Mouse (Mus musculus) forebrain, embryonic 12.5 days (tissue): ENCODE results near the gene Cdc45. TPM values are rescaled to one million over a fixed set of nuclear protein-coding genes. Genes with fewer than 3 reads are reported as not detected.

ENCODE experiments used
- ATAC-seq: fragments of 200-750 bp; cut with Nextera tagmentation; 2 replicates; pipeline ENCODE4 v1.8.0; 2017; ENCODE audit warnings: moderate TSS enrichment; ENCODE audit not compliant: low FRiP score
- H3K27ac ChIP-seq: fragments of 300-500 bp; sonication (generic); 2 replicates; pipeline ENCODE4 v1.5.1; 2016; ENCODE audit warnings: mild to moderate bottlenecking
- H3K27me3 ChIP-seq: fragments of 300-500 bp; sonication (generic); 2 replicates; pipeline ENCODE4 v1.6.1; 2016; ENCODE audit warnings: mild to moderate bottlenecking
- H3K36me3 ChIP-seq: fragments of 300-500 bp; sonication (generic); replicated peaks from 2 replicates; pipeline ENCODE4 v1.6.1; 2016; ENCODE audit warnings: mild to moderate bottlenecking
- H3K4me1 ChIP-seq: fragments of 300-500 bp; sonication (generic); 2 replicates; pipeline ENCODE4 v1.6.1; 2016
- H3K4me2 ChIP-seq: fragments of 300-500 bp; sonication (generic); 2 replicates; pipeline ENCODE4 v1.6.1; 2016; ENCODE audit warnings: mild to moderate bottlenecking, moderate library complexity
- H3K4me3 ChIP-seq: fragments of 300-500 bp; sonication (generic); replicated peaks from 2 replicates; pipeline ENCODE4 v1.5.1; 2016; ENCODE audit warnings: mild to moderate bottlenecking
- H3K9ac ChIP-seq: fragments of 300-500 bp; sonication (generic); 2 replicates; pipeline ENCODE4 v1.6.1; 2016; ENCODE audit warnings: mild to moderate bottlenecking
- H3K9me3 ChIP-seq: fragments of 300-500 bp; sonication (generic); 2 replicates; pipeline ENCODE4 v1.6.1; 2016
- WGBS: fragments of 180-500 bp; shearing (Covaris S2); methylation state at CpG from one replicate; pipeline ENCODE4 v1.1.7; 2016; 5-methylcytosine and 5-hydroxymethylcytosine counted together
- polyA plus RNA-seq: library from polyadenylated mRNA; unstranded; fragments of >200 nt; fragmentation: Nextera tagmentation; extraction: Ambion mirVana; gene quantifications from 2 replicates; pipeline ENCODE4 v1.2.1, GENCODE M21; 2016

Cdc45 gene
- polyA plus RNA-seq, 1 experiment from 2014 or later: 56.6 TPM

DNA sequence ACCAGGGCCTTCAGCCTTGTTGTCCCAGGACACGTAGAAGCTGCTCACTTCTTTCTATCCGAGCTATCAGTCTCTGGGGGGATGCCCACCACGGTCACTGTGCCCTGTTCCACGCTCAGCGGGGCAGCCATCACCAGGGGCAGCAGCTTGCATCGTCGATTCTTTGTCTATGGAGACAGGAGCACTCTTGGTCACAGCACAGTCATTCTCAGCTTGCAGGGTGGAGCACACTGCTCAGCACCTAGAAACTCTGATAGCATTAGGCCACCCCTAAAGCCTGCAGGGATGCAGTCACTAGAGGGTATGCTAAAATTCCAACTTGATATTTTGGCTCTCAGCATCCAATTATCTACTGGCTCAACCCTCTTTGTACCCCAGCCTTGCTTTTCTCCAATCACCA is 26.8 kb downstream of the Cdc45 start:
- Histone ChIP-seq H3K9me3 (no peaks in the 10 kb centered on the region), H3K4me2 (no peak overlapping the region), H3K27ac (no peak overlapping the region), H3K4me3 (no peak overlapping the region), H3K9ac (no peak overlapping the region), H3K27me3 (no peaks in the 10 kb centered on the region), H3K36me3 (peaks cover 78% of the 10 kb centered on the region), H3K4me1 (no peaks in the 10 kb centered on the region)
- ATAC-seq: no peak
- 88% methylated on average over 7 of the region's 7 CpGs for WGBS

- H3K36me3 ChIP-seq: peaks cover 58% of the 10 kb centered on the region
- no peak overlapping the region for H3K9ac ChIP-seq
- H3K4me1 ChIP-seq: peaks cover 10% of the 10 kb centered on the region
- H3K27me3 ChIP-seq: peaks cover 32% of the 10 kb centered on the region
- WGBS: 86% methylated on average over 10 of the region's 10 CpGs
- H3K9me3 ChIP-seq: no peaks in the 10 kb centered on the region
- no peak for ATAC-seq
- no peak overlapping the region for H3K4me2 ChIP-seq
- H3K27ac ChIP-seq: no peak overlapping the region
- H3K4me3 ChIP-seq: no peak overlapping the region
These were observed 30.0 kb downstream of the Cdc45 start for GRCm38 (mm10) chr16:18781810-18782209.

- H3K9ac ChIP-seq: no peak overlapping the region
- H3K9me3 ChIP-seq: no peaks in the 10 kb centered on the region
- 75% methylated on average over 2 of the region's 2 CpGs for WGBS
- no peak overlapping the region for H3K4me2 ChIP-seq
- H3K27ac ChIP-seq: no peak overlapping the region
- no peak for ATAC-seq
- peaks cover 20% of the 10 kb centered on the region for H3K4me1 ChIP-seq
- peaks cover 29% of the 10 kb centered on the region for H3K36me3 ChIP-seq
- H3K27me3 ChIP-seq: peaks cover 58% of the 10 kb centered on the region
- H3K4me3 ChIP-seq: no peak overlapping the region
These were observed 33.3 kb downstream of the Cdc45 start for GRCm38 (mm10) chr16:18778461-18778860.

- Histone ChIP-seq H3K4me1 (peaks cover 20% of the 10 kb centered on the region), H3K4me3 (peak overlapping the region; percentile 40), H3K9me3 (no peaks in the 10 kb centered on the region), H3K27ac (no peak overlapping the region), H3K27me3 (peaks cover 61% of the 10 kb centered on the region), H3K4me2 (peak overlapping the region; percentile 50), H3K9ac (peak overlapping the region; percentile 17; the same call in 1 of the 2 replicates), H3K36me3 (peaks cover 22% of the 10 kb centered on the region)
- ATAC-seq: peak; percentile 54; the same call in 1 of the 2 replicates
- WGBS: 3% methylated on average over 80 of the region's 80 CpGs
These were observed 34.4 kb downstream of the Cdc45 start for GRCm38 (mm10) chr16:18777101-18778080.

- 5% methylated on average over 19 of the region's 19 CpGs for whole genome bisulfite sequencing
- Histone ChIP-seq H3K27me3 (peaks cover 61% of the 10 kb centered on the region), H3K36me3 (peaks cover 14% of the 10 kb centered on the region), H3K9ac (peak within 1 kb of the TSS; percentile 17; the same call in 1 of the 2 replicates), H3K4me2 (peak within 1 kb of the TSS; percentile 50), H3K27ac (no peak within 1 kb of the TSS), H3K4me1 (peaks cover 20% of the 10 kb centered on the region), H3K9me3 (no peaks in the 10 kb centered on the region), H3K4me3 (peak within 1 kb of the TSS; percentile 40)
- peak; percentile 31; the same call in 1 of the 2 replicates for ATAC-seq
These were observed 35.2 kb downstream of the Cdc45 start, which contains the start of gene Cldn5 for GRCm38 (mm10) chr16:18776556-18777100. Gene Cldn5, plus strand, starts transcription at chr16:18776847.

- Histone ChIP-seq H3K4me1 (peaks cover 20% of the 10 kb centered on the region), H3K4me3 (peak overlapping the region; percentile 40), H3K9me3 (no peaks in the 10 kb centered on the region), H3K9ac (no peak overlapping the region), H3K27ac (no peak overlapping the region), H3K36me3 (peaks cover 9% of the 10 kb centered on the region), H3K27me3 (peaks cover 61% of the 10 kb centered on the region), H3K4me2 (0 out of 2 replicates have a peak overlapping the region, but pooled peaks have one; percentile 50)
- WGBS: 18% methylated on average over 18 of the region's 18 CpGs
- ATAC-seq: no peak; the same call in 1 of the 2 replicates
These were observed 35.9 kb downstream of the Cdc45 start for GRCm38 (mm10) chr16:18775621-18776555.

- ATAC-seq: no peak
These were observed 37.9 kb downstream of the Cdc45 start for GRCm38 (mm10) chr16:18773936-18774335.

GRCm38 (mm10) chr16:18769501-18769900 is 42.3 kb downstream of the Cdc45 start:
- WGBS: 69% methylated on average over 1 of the region's 1 CpGs
- H3K36me3 ChIP-seq: no peaks in the 10 kb centered on the region
- H3K4me1 ChIP-seq: peaks cover 4% of the 10 kb centered on the region; the same call in 1 of the 2 replicates
- H3K4me2 ChIP-seq: no peak overlapping the region
- no peak overlapping the region for H3K9ac ChIP-seq
- no peaks in the 10 kb centered on the region for H3K9me3 ChIP-seq
- H3K27ac ChIP-seq: no peak overlapping the region
- H3K4me3 ChIP-seq: no peak overlapping the region
- ATAC-seq: no peak
- peaks cover 7% of the 10 kb centered on the region for H3K27me3 ChIP-seq

More at GRCm38 (mm10) chr16:18773936-18774335, 37.9 kb downstream of the Cdc45 start:
- Histone ChIP-seq H3K27me3 (peaks cover 51% of the 10 kb centered on the region), H3K4me3 (no peak overlapping the region), H3K4me2 (no peak overlapping the region), H3K36me3 (no peaks in the 10 kb centered on the region), H3K9me3 (no peaks in the 10 kb centered on the region), H3K9ac (no peak overlapping the region), H3K27ac (no peak overlapping the region), H3K4me1 (peaks cover 20% of the 10 kb centered on the region)
- WGBS: 25% methylated on average over 2 of the region's 2 CpGs

DNA sequence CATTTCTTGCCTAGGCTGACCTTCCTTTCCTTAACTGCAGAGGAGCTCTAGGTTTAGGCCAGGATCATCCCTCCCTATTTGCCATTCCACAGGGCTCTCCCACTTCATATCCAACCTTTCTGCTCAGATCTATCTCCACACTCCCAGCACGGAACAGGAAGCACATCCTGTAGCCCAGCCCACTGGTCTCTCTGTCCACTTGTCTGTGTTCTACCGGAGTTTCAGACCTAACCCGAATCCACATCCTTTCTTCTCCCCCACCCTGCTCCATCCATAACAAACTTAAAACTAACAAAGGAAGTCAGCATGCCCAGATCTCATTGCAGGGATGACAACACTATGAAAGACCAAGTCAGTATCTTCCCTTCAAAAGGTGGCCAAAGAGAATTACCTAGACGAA is 45.4 kb downstream of the Cdc45 start:
- Histone ChIP-seq H3K27ac (no peak overlapping the region), H3K27me3 (no peaks in the 10 kb centered on the region), H3K4me3 (no peak overlapping the region), H3K9ac (no peak overlapping the region), H3K9me3 (no peaks in the 10 kb centered on the region), H3K4me1 (no peaks in the 10 kb centered on the region), H3K4me2 (no peak overlapping the region), H3K36me3 (no peaks in the 10 kb centered on the region)
- ATAC-seq: no peak
- WGBS: 82% methylated on average over 4 of the region's 4 CpGs

DNA sequence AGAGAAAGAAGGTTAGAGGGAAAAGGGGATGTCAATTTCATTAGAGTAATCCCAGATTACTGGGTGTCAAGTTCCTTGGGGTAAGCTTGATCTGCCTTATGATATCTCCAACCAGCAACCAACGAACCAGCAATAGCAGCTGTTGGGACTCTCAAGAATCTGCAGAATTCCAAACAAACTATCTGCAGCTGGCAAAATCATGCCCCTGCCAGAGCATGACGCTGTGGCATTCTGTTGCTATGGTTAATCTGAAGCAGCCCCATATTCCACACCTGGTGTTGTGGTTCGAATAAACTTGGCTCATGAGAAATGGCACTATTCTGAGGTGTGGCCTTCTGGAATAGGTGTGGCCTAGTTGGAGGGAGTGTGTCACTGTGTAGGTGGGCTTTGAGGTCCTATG is 48.8 kb downstream of the Cdc45 start:
- no peak overlapping the region for H3K9ac ChIP-seq
- no peaks in the 10 kb centered on the region for H3K9me3 ChIP-seq
- no peaks in the 10 kb centered on the region for H3K4me1 ChIP-seq
- no peak for ATAC-seq
- H3K4me2 ChIP-seq: no peak overlapping the region
- H3K4me3 ChIP-seq: no peak overlapping the region
- 74% methylated on average over 3 of the region's 3 CpGs for WGBS
- no peak overlapping the region for H3K27ac ChIP-seq
- H3K27me3 ChIP-seq: no peaks in the 10 kb centered on the region
- no peaks in the 10 kb centered on the region for H3K36me3 ChIP-seq

DNA sequence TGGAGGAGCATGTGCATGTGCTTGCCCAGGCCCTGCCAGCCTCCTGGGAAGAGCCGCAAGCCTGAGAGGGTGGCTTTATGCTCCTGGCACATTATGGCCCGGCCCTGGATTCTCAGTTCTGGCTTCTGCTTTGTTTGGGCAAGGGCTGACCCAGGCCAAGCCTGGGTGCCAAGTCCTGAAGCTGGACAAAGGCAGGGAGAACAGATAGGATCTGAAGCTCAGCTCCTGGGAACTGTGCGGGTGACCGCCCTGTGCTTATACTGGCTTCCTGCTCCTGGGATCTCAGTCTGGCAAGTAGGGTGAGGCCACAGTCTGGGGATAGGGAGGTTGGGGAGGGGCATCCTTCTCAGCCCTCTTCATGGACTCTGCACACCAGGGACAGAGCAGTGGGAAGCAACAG is 50.1 kb downstream of the Cdc45 start:
- no peaks in the 10 kb centered on the region for H3K4me1 ChIP-seq
- no peak overlapping the region for H3K27ac ChIP-seq
- no peak overlapping the region for H3K9ac ChIP-seq
- ATAC-seq: no peak
- no peaks in the 10 kb centered on the region for H3K27me3 ChIP-seq
- no peaks in the 10 kb centered on the region for H3K36me3 ChIP-seq
- H3K9me3 ChIP-seq: no peaks in the 10 kb centered on the region
- WGBS: 88% methylated on average over 4 of the region's 4 CpGs
- H3K4me3 ChIP-seq: no peak overlapping the region
- H3K4me2 ChIP-seq: no peak overlapping the region
